Mouse (Mus musculus) liver, embryonic 11.5 days (tissue): ENCODE measurements around the gene Ilf3. TPM values are rescaled to one million over a fixed set of nuclear protein-coding genes. Genes with fewer than 3 reads are reported as not detected.

ENCODE experiments used
- ATAC-seq: fragments of 200-750 bp; cut with Nextera tagmentation; replicated peaks from 2 replicates; pipeline ENCODE4 v1.8.0; 2017; ENCODE audit warnings: moderate number of reproducible peaks, mild to moderate bottlenecking, moderate TSS enrichment, moderate library complexity; ENCODE audit not compliant: low FRiP score
- DNase-seq: peaks from one replicate; pipeline ENCODE4 v3.0.0-alpha.2; 2017; ENCODE audit warnings: low spot score
- H3K27ac ChIP-seq: fragments of 300-500 bp; sonication (generic); 2 replicates; pipeline ENCODE4 v1.5.1; 2014; ENCODE audit warnings: mild to moderate bottlenecking, low read depth, low read length, control low read depth
- H3K27me3 ChIP-seq: fragments of 300-500 bp; sonication (generic); replicated peaks from 2 replicates; pipeline ENCODE4 v1.6.1; 2014; ENCODE audit warnings: low read length, mixed read lengths; ENCODE audit not compliant: control insufficient read depth, insufficient read depth
- H3K36me3 ChIP-seq: fragments of 300-500 bp; sonication (generic); 2 replicates; pipeline ENCODE4 v1.6.1; 2014; ENCODE audit warnings: mild to moderate bottlenecking, low read length, moderate library complexity, mixed read lengths; ENCODE audit not compliant: control insufficient read depth, insufficient read depth
- H3K4me1 ChIP-seq: fragments of 300-500 bp; sonication (generic); replicated peaks from 2 replicates; pipeline ENCODE4 v1.6.1; 2014; ENCODE audit warnings: low read length, mixed read lengths; ENCODE audit not compliant: control insufficient read depth, insufficient read depth
- H3K4me2 ChIP-seq: fragments of 300-500 bp; sonication (generic); 2 replicates; pipeline ENCODE4 v1.6.1; 2014; ENCODE audit warnings: mild to moderate bottlenecking, control low read depth, moderate library complexity
- H3K4me3 ChIP-seq: fragments of 300-500 bp; sonication (generic); 2 replicates; pipeline ENCODE4 v1.5.1; 2014; ENCODE audit warnings: low read depth, low read length, control low read depth
- H3K9ac ChIP-seq: fragments of 300-500 bp; sonication (generic); 2 replicates; pipeline ENCODE4 v1.6.1; 2014; ENCODE audit warnings: low read depth, low read length, control low read depth
- H3K9me3 ChIP-seq: fragments of 300-500 bp; sonication (generic); 2 replicates; pipeline ENCODE4 v1.6.1; 2016; ENCODE audit warnings: low read length, inconsistent platforms, mixed read lengths; ENCODE audit not compliant: control insufficient read depth
- WGBS: fragments of 180-500 bp; shearing (Covaris S2); extraction: QIAGEN DNeasy Blood & Tissue Kit; methylation state at CpG from one replicate; pipeline ENCODE4 v1.1.7; 2014; 5-methylcytosine and 5-hydroxymethylcytosine counted together
- polyA plus RNA-seq: library from polyadenylated mRNA; unstranded; fragments of >200 nt; fragmentation: Nextera tagmentation; extraction: Ambion mirVana; gene quantifications from 2 replicates; pipeline ENCODE4 v1.2.1, GENCODE M21; 2014

Ilf3 gene
- polyA plus RNA-seq, 1 experiment from 2014 or later, result 141 TPM

GRCm38 (mm10) chr9:21419646-21420045 lies 52.0 kb downstream of the Ilf3 start:
- Histone ChIP-seq H3K27ac (no peak overlapping the region), H3K9ac (no peak overlapping the region), H3K4me3 (no peak overlapping the region), H3K9me3 (no peaks in the 10 kb centered on the region), H3K4me2 (no peak overlapping the region), H3K36me3 (peaks cover 51% of the 10 kb centered on the region), H3K4me1 (no peaks in the 10 kb centered on the region), H3K27me3 (no peaks in the 10 kb centered on the region)
- ATAC-seq (no peak), DNase-seq (no peak)
- WGBS, result 75% methylated on average over 2 of the region's 2 CpGs

DNA sequence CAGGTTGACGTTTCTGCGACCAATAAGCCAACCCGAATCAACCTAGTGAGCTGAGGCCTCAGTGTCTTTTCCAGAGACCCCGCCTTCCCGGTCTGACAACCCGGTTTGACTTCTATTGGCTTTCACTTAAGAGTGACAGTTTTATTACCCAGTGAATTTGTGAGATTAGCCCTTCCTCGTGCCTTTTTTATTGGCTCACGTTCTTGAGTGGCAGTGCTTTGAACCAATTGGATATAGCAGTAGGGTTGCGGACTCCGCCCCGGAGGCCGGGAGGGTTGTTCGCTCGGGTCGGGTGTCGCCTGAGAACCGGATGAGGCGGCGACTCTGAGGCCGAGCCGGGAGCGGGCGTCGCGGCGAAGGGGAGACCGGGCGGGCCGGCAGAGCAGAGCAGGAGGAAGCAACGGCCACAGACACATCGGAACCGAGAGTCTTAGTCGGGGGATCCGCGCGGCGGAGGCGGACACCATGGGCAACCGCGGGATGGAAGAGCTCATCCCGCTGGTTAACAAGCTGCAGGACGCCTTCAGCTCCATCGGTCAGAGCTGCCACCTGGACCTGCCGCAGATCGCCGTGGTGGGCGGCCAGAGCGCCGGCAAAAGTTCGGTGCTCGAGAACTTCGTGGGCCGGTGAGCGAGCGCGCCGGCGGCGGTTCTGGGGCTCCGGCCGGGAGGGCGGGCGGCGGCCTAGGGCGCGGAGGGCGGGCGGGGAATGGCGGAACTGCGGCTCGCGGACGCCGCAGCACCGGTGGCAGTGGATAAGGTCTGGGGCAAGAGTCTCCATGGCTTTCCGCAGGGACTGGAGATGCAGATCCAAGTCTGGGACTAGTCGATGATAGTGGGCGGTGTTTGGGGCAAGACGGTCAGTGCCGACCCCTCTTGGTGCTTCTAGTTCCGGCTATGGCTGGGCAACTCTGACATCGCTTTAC lies 57.2 kb downstream of the Ilf3 start, which contains the start of gene Dnm2:
Gene Dnm2, plus strand, starts transcription at position 278 of the 925 bp plus-strand sequence.
- Histone ChIP-seq H3K36me3 (peaks cover 24% of the 10 kb centered on the region), H3K27me3 (no peaks in the 10 kb centered on the region), H3K4me3 (peak within 1 kb of the TSS; percentile 81), H3K9ac (peak within 1 kb of the TSS; percentile 92), H3K27ac (peak within 1 kb of the TSS; percentile 71), H3K9me3 (no peaks in the 10 kb centered on the region), H3K4me1 (peaks cover 20% of the 10 kb centered on the region), H3K4me2 (peak within 1 kb of the TSS; percentile 96)
- under 1% methylated on average over 81 of the region's 82 CpGs for WGBS
- ATAC-seq (peak; percentile 97), DNase-seq (peak; percentile 96)

DNA sequence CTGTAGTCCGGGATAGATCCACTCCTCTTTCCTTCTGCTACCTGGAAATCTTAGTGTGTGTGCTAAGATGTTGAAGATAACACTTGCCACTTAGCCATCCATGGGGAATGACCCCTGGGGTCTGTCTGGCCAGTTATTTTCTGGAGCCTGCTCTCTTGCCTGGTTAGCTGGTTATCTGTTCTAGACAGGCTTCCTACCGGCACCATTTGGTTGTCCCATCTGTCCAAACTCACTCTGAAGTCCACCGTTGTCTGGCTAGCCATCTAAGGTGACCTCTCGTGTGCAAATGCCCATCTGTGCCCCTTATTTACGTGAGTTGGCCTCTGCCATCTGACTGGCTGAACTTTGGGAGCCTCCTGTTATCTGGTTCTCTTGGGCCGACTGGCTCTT lies 57.9 kb downstream of the Ilf3 start:
- ATAC-seq, result no peak
- Histone ChIP-seq H3K4me3 (peak overlapping the region; percentile 81), H3K9ac (peak overlapping the region; percentile 92), H3K4me1 (peaks cover 20% of the 10 kb centered on the region), H3K36me3 (peaks cover 19% of the 10 kb centered on the region), H3K9me3 (no peaks in the 10 kb centered on the region), H3K4me2 (peak overlapping the region; percentile 96), H3K27me3 (no peaks in the 10 kb centered on the region), H3K27ac (peak overlapping the region; percentile 53; the same call in 1 of the 2 replicates)
- no peak for DNase-seq
- 4% methylated on average over 6 of the region's 6 CpGs for WGBS

DNA sequence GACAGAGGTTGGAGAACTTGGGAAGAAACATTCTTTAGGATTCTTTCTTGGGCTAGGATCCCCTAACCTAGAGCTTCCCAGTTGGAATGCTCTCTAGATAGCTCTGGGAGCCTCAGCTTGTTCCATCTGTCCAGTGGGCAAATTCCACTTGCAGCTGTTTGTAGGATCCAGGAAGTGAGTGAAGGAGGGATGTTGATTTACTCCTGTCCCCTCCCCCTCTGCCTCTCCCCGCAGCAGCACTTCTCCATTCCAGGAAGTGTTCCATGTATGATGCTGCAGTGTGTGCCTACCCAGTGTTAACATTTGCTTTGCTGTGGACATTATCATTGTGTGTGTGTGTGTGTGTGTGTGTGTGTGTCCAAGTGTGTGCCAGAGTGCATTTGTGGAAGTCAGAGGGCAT lies 58.3 kb downstream of the Ilf3 start:
- peak overlapping the region; percentile 92 for H3K9ac ChIP-seq
- peaks cover 15% of the 10 kb centered on the region; the same call in 1 of the 2 replicates for H3K36me3 ChIP-seq
- no peak for DNase-seq
- H3K9me3 ChIP-seq, result no peaks in the 10 kb centered on the region
- H3K4me3 ChIP-seq, result peak overlapping the region; percentile 81
- 14% methylated on average over 1 of the region's 1 CpGs for WGBS
- H3K27me3 ChIP-seq, result no peaks in the 10 kb centered on the region
- peak overlapping the region; percentile 96 for H3K4me2 ChIP-seq
- ATAC-seq, result no peak
- peaks cover 20% of the 10 kb centered on the region for H3K4me1 ChIP-seq
- H3K27ac ChIP-seq, result peak overlapping the region; percentile 53; the same call in 1 of the 2 replicates

DNA sequence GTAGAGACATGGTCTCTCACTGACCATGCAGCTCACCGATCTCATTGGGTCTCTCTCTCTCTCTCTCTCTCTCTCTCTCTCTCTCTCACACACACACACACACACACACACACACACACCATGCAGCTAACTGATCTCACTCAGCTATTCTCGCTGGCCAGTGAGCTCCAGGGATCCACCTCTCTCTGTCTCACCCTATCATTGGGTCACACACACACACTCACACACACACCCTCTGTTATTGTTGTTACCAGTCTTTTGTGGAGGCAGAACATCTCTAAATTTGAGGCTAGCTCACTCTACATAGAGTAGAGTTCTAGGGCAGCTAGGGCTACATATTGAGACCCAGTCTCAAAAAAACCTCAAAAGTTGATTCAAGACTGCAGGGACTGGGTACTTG lies 58.9 kb downstream of the Ilf3 start:
- no peaks in the 10 kb centered on the region for H3K27me3 ChIP-seq
- ATAC-seq (no peak), DNase-seq (no peak)
- peak overlapping the region; percentile 81 for H3K4me3 ChIP-seq
- H3K36me3 ChIP-seq, result peaks cover 10% of the 10 kb centered on the region; the same call in 1 of the 2 replicates
- peak overlapping the region; percentile 96 for H3K4me2 ChIP-seq
- 38% methylated on average over 2 of the region's 2 CpGs for WGBS
- H3K9ac ChIP-seq, result peak overlapping the region; percentile 92
- H3K27ac ChIP-seq, result no peak overlapping the region
- peaks cover 25% of the 10 kb centered on the region for H3K4me1 ChIP-seq
- no peaks in the 10 kb centered on the region for H3K9me3 ChIP-seq

GRCm38 (mm10) chr9:21427773-21428172 lies 60.1 kb downstream of the Ilf3 start:
- no peaks in the 10 kb centered on the region for H3K27me3 ChIP-seq
- peaks cover 25% of the 10 kb centered on the region for H3K4me1 ChIP-seq
- H3K9ac ChIP-seq, result no peak overlapping the region
- no peak overlapping the region for H3K4me2 ChIP-seq
- no peak overlapping the region for H3K27ac ChIP-seq
- DNase-seq (no peak), ATAC-seq (no peak)
- H3K4me3 ChIP-seq, result no peak overlapping the region
- H3K9me3 ChIP-seq, result no peaks in the 10 kb centered on the region
- WGBS, result 88% methylated on average over 2 of the region's 2 CpGs
- peaks cover under 1% of the 10 kb centered on the region; the same call in 1 of the 2 replicates for H3K36me3 ChIP-seq

DNA sequence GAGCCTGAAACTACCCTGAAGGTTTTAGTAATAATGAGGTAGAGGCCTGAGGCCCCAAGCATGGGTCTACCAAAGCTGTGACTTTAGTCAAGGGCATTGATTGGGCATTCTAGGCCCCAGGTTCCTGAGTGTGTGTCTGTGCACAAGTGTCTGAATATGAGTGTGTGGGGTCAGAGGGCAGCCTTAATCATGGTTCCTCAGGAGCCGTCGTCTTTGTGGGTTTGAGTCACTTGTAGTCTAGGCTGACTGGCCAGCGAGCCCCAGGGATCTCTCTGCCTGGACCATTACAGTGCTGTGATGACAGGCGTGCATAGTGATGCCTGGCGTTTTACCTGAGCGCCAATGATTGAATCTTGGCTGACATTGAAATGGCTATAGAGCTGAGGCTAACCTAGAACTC lies 60.5 kb downstream of the Ilf3 start:
- peaks cover 25% of the 10 kb centered on the region for H3K4me1 ChIP-seq
- no peak for ATAC-seq
- no peak overlapping the region for H3K27ac ChIP-seq
- no peaks in the 10 kb centered on the region for H3K9me3 ChIP-seq
- no peak overlapping the region; the same call in 1 of the 2 replicates for H3K9ac ChIP-seq
- no peak overlapping the region for H3K4me2 ChIP-seq
- H3K27me3 ChIP-seq, result no peaks in the 10 kb centered on the region
- WGBS, result 88% methylated on average over 6 of the region's 6 CpGs
- no peaks in the 10 kb centered on the region for H3K36me3 ChIP-seq
- DNase-seq, result no peak
- H3K4me3 ChIP-seq, result no peak overlapping the region

DNA sequence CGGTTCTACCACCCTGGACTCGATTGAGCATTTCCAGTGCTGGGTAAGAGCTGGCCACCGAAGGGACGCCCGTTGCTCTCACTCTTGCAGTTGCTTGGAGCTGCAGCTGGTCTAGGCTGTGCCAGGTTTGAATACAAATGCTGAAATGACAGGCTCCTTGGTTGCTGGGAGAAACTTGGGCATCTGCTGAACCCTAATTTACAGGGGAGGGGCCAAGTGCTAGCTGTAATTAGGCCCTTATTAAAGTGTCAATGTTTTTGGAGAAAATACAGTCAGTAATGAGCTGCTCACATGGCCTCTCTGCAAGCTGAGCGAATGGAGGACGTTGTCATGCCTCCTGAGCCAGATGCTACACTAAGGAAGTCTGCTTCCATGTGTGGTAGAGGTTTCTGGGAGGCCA lies 63.1 kb downstream of the Ilf3 start:
- H3K27me3 ChIP-seq, result no peaks in the 10 kb centered on the region
- H3K4me3 ChIP-seq, result no peak overlapping the region
- H3K4me1 ChIP-seq, result peaks cover 27% of the 10 kb centered on the region
- H3K9ac ChIP-seq, result no peak overlapping the region
- no peaks in the 10 kb centered on the region for H3K9me3 ChIP-seq
- no peak overlapping the region for H3K27ac ChIP-seq
- ATAC-seq, result no peak
- DNase-seq, result no peak
- 80% methylated on average over 7 of the region's 7 CpGs for WGBS
- no peaks in the 10 kb centered on the region for H3K36me3 ChIP-seq
- H3K4me2 ChIP-seq, result no peak overlapping the region

GRCm38 (mm10) chr9:21432066-21432465 lies 64.4 kb downstream of the Ilf3 start:
- Histone ChIP-seq H3K27ac (no peak overlapping the region), H3K27me3 (no peaks in the 10 kb centered on the region), H3K4me1 (peaks cover 29% of the 10 kb centered on the region), H3K4me2 (no peak overlapping the region), H3K36me3 (no peaks in the 10 kb centered on the region), H3K9ac (no peak overlapping the region), H3K4me3 (no peak overlapping the region), H3K9me3 (no peaks in the 10 kb centered on the region)
- DNase-seq (no peak), ATAC-seq (no peak)
- 88% methylated on average over 7 of the region's 7 CpGs for WGBS
